Mouse (Mus musculus): ENCODE measurements around the gene Map3k5.

DNA sequence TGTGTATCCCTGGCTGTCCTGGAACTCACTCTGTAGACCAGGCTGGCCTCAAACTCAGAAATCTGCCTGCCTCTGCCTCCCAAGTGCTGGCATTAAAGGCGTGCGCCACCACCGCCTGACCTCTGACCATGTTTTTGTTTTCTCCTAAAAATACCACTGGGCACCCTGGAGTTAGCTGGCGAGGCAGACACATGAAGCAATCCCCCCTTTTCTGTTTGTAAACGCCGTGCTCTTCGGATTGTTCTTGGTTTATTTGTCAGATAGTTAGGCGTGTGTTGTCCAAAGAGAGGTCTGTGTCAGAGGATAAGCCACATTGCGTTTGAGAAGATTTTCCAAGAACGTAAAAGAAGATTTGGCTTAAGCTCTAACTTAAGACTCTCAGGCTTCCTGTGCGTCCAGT is 14.1 kb downstream of the Map3k5 start:
- TF ChIP-seq POLR2A (IDR thresholded peaks at IDR 0.05; ENCODE audit: low read depth, low read length): no peak
- TF ChIP-seq CTCF (IDR thresholded peaks at IDR 0.05; ENCODE audit: extremely low read depth, insufficient read depth, insufficient read length, insufficient replicate concordance): no peak

Measured in spleen, adult 2 months (tissue).